Mouse (Mus musculus) midbrain, embryonic 11.5 days (tissue): ENCODE measurements around the gene Vwf. TPM values are rescaled to one million over a fixed set of nuclear protein-coding genes. Genes with fewer than 3 reads are reported as not detected.

Experiments used
- ATAC-seq: fragments of 200-750 bp; cut with Nextera tagmentation; 2 replicates; pipeline ENCODE4 v1.8.0; 2017; ENCODE audit warnings: moderate TSS enrichment, moderate library complexity; ENCODE audit not compliant: low FRiP score
- DNase-seq: peaks from one replicate; pipeline ENCODE4 v3.0.0; 2015; ENCODE audit warnings: low spot score; ENCODE audit errors: missing footprints
- H3K27ac ChIP-seq: fragments of 300-500 bp; sonication (generic); 2 replicates; pipeline ENCODE4 v1.5.1; 2014; ENCODE audit warnings: low read depth, low read length
- H3K27me3 ChIP-seq: fragments of 300-500 bp; sonication (generic); 2 replicates; pipeline ENCODE4 v1.6.1; 2014; ENCODE audit warnings: mild to moderate bottlenecking, low read length, moderate library complexity, mixed read lengths; ENCODE audit not compliant: control insufficient read depth, insufficient read depth
- H3K36me3 ChIP-seq: fragments of 300-500 bp; sonication (generic); 2 replicates; pipeline ENCODE4 v1.6.1; 2014; ENCODE audit warnings: mild to moderate bottlenecking, low read length, moderate library complexity, mixed read lengths; ENCODE audit not compliant: control insufficient read depth, insufficient read depth
- H3K4me1 ChIP-seq: fragments of 300-500 bp; sonication (generic); 2 replicates; pipeline ENCODE4 v1.6.1; 2014; ENCODE audit warnings: low read length; ENCODE audit not compliant: control insufficient read depth, insufficient read depth
- H3K4me2 ChIP-seq: fragments of 300-500 bp; sonication (generic); 2 replicates; pipeline ENCODE4 v1.6.1; 2014; ENCODE audit warnings: mild to moderate bottlenecking, moderate library complexity
- H3K4me3 ChIP-seq: fragments of 300-500 bp; sonication (generic); 2 replicates; pipeline ENCODE4 v1.5.1; 2014; ENCODE audit warnings: low read depth, low read length
- H3K9ac ChIP-seq: fragments of 300-500 bp; sonication (generic); 2 replicates; pipeline ENCODE4 v1.6.1; 2014; ENCODE audit warnings: low read length
- H3K9me3 ChIP-seq: fragments of 300-500 bp; sonication (generic); 2 replicates; pipeline ENCODE4 v1.6.1; 2016; ENCODE audit warnings: low read length; ENCODE audit not compliant: control insufficient read depth
- WGBS: fragments of 180-500 bp; shearing (Covaris S2); extraction: QIAGEN DNeasy Blood & Tissue Kit; methylation state at CpG from one replicate; pipeline ENCODE4 v1.1.7; 2014; 5-methylcytosine and 5-hydroxymethylcytosine counted together
- polyA plus RNA-seq: library from polyadenylated mRNA; unstranded; fragments of >200 nt; fragmentation: Nextera tagmentation; extraction: Ambion mirVana; gene quantifications from 2 replicates; pipeline ENCODE4 v1.2.1, GENCODE M21; 2014

The Vwf gene
- polyA plus RNA-seq, 1 experiment from 2014 or later, result 15.8 TPM

DNA sequence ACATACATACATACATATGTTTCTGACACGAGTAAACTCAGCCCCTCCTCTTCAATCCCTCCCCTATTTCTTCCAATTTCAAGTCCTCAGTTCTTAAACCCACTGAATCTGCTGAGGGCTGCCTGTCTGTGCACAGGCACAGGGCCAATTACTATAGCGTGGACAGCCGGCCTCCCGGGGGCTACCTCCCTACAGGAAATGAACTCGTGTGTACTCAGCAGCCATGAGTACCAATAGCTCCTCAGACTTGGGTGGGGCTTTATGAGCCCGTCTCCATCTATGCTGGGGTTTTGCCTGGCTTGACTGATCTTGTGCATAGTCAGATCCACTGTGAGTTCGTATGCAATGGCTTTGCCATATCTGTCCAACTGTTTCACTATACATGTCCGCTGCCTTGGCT lies 7.2 kb upstream of the Vwf start:
- no peak overlapping the region for H3K4me2 ChIP-seq
- no peaks in the 10 kb centered on the region for H3K27me3 ChIP-seq
- H3K9me3 ChIP-seq, result no peaks in the 10 kb centered on the region
- H3K36me3 ChIP-seq, result no peaks in the 10 kb centered on the region
- H3K4me1 ChIP-seq, result no peaks in the 10 kb centered on the region
- no peak overlapping the region for H3K4me3 ChIP-seq
- ATAC-seq (no peak), DNase-seq (no peak)
- no peak overlapping the region for H3K27ac ChIP-seq
- WGBS, result 82% methylated on average over 8 of the region's 8 CpGs
- no peak overlapping the region for H3K9ac ChIP-seq

DNA sequence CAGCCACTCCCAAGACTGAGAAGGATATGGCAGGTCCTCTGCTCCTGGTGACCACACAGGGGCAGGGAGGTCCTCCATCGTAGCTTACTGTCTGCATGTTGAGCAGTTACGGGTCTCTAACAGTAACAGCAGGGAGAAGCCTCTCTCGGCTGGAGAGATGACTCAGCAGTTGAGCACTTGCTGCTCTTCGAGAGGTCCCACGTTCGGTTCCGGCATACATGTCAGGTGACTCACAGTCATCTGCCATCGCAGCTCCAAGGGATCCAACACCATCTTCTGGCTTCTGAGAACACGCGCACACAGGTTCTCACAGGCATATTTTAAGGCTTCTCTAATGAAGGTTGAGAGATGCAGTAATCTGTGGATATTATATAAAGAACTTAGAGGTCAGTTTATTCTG lies 6.4 kb upstream of the Vwf start:
- no peak overlapping the region for H3K4me2 ChIP-seq
- no peaks in the 10 kb centered on the region for H3K27me3 ChIP-seq
- no peak overlapping the region for H3K27ac ChIP-seq
- DNase-seq, result no peak
- no peak overlapping the region for H3K4me3 ChIP-seq
- no peaks in the 10 kb centered on the region for H3K36me3 ChIP-seq
- H3K9me3 ChIP-seq, result no peaks in the 10 kb centered on the region
- WGBS, result 85% methylated on average over 10 of the region's 10 CpGs
- no peak for ATAC-seq
- no peak overlapping the region for H3K9ac ChIP-seq
- no peaks in the 10 kb centered on the region for H3K4me1 ChIP-seq

DNA sequence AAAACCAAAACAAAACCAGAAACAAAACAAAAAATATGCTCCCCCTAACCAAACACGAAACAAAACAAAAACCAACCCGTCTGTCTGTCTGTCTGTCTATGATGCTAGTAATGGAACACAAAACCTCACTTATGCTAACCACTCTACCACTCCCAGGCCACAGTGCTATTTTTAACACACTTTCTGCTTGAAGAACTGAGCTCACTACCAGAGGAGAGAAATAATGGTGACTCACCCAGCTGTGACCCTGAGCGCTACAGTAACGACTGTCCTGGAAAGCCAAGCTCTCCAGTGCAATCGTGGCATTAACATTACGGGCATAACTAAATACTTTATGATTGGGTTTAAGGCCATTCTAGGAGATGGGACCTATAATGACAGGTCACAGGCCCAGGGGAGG lies 5.7 kb upstream of the Vwf start:
- Histone ChIP-seq H3K36me3 (no peaks in the 10 kb centered on the region), H3K27ac (no peak overlapping the region), H3K9me3 (no peaks in the 10 kb centered on the region), H3K27me3 (no peaks in the 10 kb centered on the region), H3K4me1 (no peaks in the 10 kb centered on the region), H3K4me3 (no peak overlapping the region), H3K4me2 (no peak overlapping the region), H3K9ac (no peak overlapping the region)
- no peak for DNase-seq
- ATAC-seq, result no peak
- 91% methylated on average over 6 of the region's 6 CpGs for WGBS

DNA sequence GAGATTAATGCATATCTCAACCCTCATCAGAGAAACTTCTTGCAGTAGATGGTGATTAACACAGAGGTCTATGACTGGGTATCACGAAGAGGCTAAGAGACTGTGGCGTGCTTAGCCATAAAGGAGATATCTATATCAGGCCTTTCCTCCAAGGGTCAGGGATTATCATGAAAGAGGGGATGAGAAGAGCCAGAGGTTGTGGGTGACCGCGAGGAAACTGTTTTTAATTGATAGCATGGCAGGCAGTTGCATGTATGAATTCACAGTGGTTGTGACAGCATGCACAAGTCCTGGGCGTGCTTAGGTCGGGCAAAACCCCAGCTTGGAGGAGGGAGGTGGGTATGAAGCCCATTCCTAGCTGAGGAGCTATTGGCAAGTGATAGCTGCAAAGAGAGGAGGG lies 5.3 kb upstream of the Vwf start:
- DNase-seq (peak; percentile 2), ATAC-seq (no peak)
- 91% methylated on average over 6 of the region's 6 CpGs for WGBS
- Histone ChIP-seq H3K9me3 (no peaks in the 10 kb centered on the region), H3K27me3 (no peaks in the 10 kb centered on the region), H3K36me3 (no peaks in the 10 kb centered on the region), H3K4me2 (no peak overlapping the region), H3K9ac (no peak overlapping the region), H3K27ac (no peak overlapping the region), H3K4me3 (no peak overlapping the region), H3K4me1 (no peaks in the 10 kb centered on the region)

DNA sequence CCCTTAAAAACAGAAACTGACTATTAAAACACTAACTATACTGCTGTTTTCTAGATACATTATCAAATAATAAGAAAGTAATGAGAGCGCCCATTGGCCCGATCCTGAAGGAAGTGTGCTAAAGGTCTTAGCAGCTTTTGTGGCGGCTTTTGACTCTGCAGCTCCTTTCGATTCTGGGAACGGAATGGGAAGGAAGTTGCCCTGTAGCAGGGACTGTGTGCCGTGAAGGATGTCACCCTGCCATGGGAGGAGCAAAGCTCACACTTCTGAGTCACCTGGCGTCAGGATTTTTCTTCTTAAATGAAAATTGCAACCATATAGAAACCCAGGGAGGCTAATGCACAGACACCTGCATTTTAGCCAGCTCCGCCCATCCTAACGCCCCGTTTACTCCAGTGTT lies 1.8 kb downstream of the Vwf start:
- 83% methylated on average over 10 of the region's 10 CpGs for WGBS
- no peaks in the 10 kb centered on the region for H3K9me3 ChIP-seq
- no peak overlapping the region for H3K27ac ChIP-seq
- H3K9ac ChIP-seq, result no peak overlapping the region
- ATAC-seq, result no peak
- H3K27me3 ChIP-seq, result no peaks in the 10 kb centered on the region
- H3K36me3 ChIP-seq, result no peaks in the 10 kb centered on the region
- H3K4me1 ChIP-seq, result no peaks in the 10 kb centered on the region
- DNase-seq, result no peak
- H3K4me3 ChIP-seq, result no peak overlapping the region
- no peak overlapping the region for H3K4me2 ChIP-seq

DNA sequence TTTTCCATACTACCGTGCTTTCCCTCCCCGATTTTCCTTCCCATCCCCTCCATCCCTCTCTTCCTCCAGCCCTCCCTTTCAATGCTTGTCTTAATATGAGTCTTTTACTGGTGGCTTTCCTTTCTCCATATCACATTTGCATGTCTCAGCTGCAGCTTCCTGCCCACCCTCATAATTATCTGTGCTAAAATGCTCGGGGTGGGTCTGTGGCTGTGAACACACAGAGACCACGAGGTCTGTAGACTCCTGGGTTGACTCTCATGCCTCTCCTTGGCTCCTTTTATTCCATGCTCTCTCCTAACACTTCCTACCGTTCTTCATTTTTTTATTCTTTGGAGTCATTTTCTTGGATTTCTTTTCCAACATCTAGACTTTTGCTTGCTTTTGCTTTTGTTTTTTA lies 3.6 kb downstream of the Vwf start:
- H3K27me3 ChIP-seq, result no peaks in the 10 kb centered on the region
- no peaks in the 10 kb centered on the region for H3K4me1 ChIP-seq
- H3K27ac ChIP-seq, result no peak overlapping the region
- WGBS, result 90% methylated on average over 5 of the region's 5 CpGs
- H3K9ac ChIP-seq, result no peak overlapping the region
- DNase-seq, result no peak
- H3K36me3 ChIP-seq, result no peaks in the 10 kb centered on the region
- H3K4me2 ChIP-seq, result no peak overlapping the region
- H3K9me3 ChIP-seq, result no peaks in the 10 kb centered on the region
- ATAC-seq, result no peak
- H3K4me3 ChIP-seq, result no peak overlapping the region

DNA sequence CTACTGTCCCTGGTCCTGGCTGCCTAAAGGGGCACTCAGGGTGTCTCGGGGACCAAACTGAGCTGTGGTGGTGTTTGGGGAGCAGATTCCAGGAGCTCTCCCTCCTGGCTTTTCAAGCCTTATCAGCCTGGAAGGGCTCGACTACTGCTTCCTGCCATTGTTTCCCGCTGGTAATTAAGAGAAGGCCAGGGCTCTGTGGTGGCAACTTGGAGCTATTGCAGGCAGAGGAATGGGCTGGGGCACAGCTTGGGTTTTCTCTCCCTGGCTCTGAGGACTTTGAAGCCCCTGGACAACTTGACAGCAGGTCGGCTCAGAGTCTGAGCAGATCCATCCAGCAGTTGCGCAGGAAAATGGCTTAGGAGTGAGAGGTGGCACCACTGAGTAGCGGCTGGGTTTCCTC lies 6.2 kb downstream of the Vwf start:
- Histone ChIP-seq H3K9ac (no peak overlapping the region), H3K27me3 (no peaks in the 10 kb centered on the region), H3K9me3 (no peaks in the 10 kb centered on the region), H3K27ac (no peak overlapping the region), H3K4me2 (no peak overlapping the region), H3K36me3 (no peaks in the 10 kb centered on the region), H3K4me1 (no peaks in the 10 kb centered on the region), H3K4me3 (no peak overlapping the region)
- 71% methylated on average over 6 of the region's 6 CpGs for WGBS
- DNase-seq (no peak), ATAC-seq (no peak)

DNA sequence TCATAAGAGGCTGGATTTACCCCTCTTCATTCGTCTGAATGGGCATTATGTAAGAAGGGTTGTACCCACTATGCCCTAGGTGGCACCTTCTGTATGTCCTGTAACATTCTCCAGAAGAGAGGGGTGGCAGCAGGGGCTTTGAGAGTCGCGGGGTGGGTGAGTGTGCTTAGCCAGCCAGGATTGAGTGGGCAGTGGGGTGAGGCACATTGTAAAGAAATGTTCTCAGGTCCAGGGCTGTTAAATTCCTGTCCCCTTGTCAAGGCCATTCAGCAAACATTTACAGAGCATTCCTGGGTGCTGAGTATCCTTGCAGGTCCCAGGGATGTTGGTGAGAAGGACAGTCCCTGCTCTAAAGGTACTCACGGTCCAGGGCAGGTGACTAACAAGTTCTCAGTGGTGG lies 7.0 kb downstream of the Vwf start:
- DNase-seq (no peak), ATAC-seq (no peak)
- Histone ChIP-seq H3K4me2 (no peak overlapping the region), H3K27me3 (no peaks in the 10 kb centered on the region), H3K9ac (no peak overlapping the region), H3K4me3 (no peak overlapping the region), H3K36me3 (no peaks in the 10 kb centered on the region), H3K4me1 (no peaks in the 10 kb centered on the region), H3K27ac (no peak overlapping the region), H3K9me3 (no peaks in the 10 kb centered on the region)
- WGBS, result 79% methylated on average over 4 of the region's 4 CpGs

DNA sequence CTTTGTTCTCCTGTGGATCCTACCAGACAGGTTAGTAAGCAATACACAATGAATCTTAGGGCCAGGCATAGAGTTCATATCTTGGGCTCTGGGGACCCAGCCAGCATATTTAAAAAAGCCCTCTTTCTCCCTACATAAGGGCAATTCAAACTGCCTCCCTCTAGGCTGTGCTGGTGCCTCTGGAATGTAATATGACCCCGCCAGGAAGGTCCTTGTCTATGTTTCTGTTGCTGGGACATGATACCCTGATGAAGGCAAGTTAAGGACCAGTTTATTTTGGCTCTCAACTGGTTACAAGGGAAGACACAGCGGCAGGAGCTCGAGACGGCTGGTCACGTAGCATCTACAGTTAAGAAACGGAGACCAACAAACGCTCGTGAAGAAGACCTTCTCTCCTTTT lies 12.3 kb downstream of the Vwf start:
- DNase-seq (no peak), ATAC-seq (no peak)
- no peak overlapping the region for H3K4me2 ChIP-seq
- no peak overlapping the region for H3K27ac ChIP-seq
- no peaks in the 10 kb centered on the region; the same call in 1 of the 2 replicates for H3K27me3 ChIP-seq
- 84% methylated on average over 8 of the region's 8 CpGs for WGBS
- no peak overlapping the region for H3K4me3 ChIP-seq
- H3K4me1 ChIP-seq, result no peaks in the 10 kb centered on the region
- no peaks in the 10 kb centered on the region for H3K9me3 ChIP-seq
- no peaks in the 10 kb centered on the region for H3K36me3 ChIP-seq
- no peak overlapping the region for H3K9ac ChIP-seq

DNA sequence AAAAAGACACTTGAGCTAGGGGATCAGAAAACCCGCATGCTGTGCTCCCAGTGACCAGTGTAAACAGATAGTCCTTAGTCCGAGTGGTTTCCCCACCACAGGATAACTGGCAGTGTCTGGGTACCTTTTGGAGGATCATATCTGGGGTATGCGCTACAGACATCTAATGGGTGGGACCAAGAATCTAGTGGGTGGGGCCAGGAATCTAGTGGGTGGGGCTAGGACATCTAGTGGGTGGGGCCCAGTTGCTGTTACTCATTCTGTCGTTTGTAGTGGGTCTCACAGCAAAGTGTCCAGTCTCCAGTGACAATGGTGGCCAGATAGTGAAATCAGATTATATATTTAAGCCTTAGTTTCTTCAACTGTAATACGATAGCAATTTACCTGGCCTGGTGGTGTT lies 14.5 kb downstream of the Vwf start:
- Histone ChIP-seq H3K9ac (no peak overlapping the region), H3K27ac (no peak overlapping the region), H3K36me3 (no peaks in the 10 kb centered on the region), H3K4me1 (no peaks in the 10 kb centered on the region), H3K27me3 (no peaks in the 10 kb centered on the region; the same call in 1 of the 2 replicates), H3K4me3 (no peak overlapping the region), H3K9me3 (no peaks in the 10 kb centered on the region), H3K4me2 (no peak overlapping the region)
- 79% methylated on average over 5 of the region's 5 CpGs for WGBS
- DNase-seq (no peak), ATAC-seq (no peak)
